Mouse (Mus musculus) heart, embryonic 12.5 days (tissue): ENCODE measurements around the gene Banf1. TPM values are rescaled to one million over a fixed set of nuclear protein-coding genes. Genes with fewer than 3 reads are reported as not detected.
"Not testable (repeated sequence)": the region's sequence is repeated elsewhere in the genome, so short reads cannot be mapped to it uniquely, and the experiment has no call there.

Experiments used
- ATAC-seq: fragments of 200-750 bp; cut with Nextera tagmentation; 2 replicates; pipeline ENCODE4 v1.8.0; 2017; ENCODE audit warnings: moderate TSS enrichment, moderate library complexity; ENCODE audit not compliant: insufficient number of reproducible peaks, low FRiP score
- H3K27ac ChIP-seq: fragments of 300-500 bp; sonication (generic); 2 replicates; pipeline ENCODE4 v1.5.1; 2016; ENCODE audit warnings: mild to moderate bottlenecking, moderate library complexity; ENCODE audit not compliant: poor library complexity, severe bottlenecking
- H3K27me3 ChIP-seq: fragments of 300-500 bp; sonication (generic); replicated peaks from 2 replicates; pipeline ENCODE4 v1.6.1; 2016; ENCODE audit warnings: mild to moderate bottlenecking, moderate library complexity
- H3K36me3 ChIP-seq: fragments of 300-500 bp; sonication (generic); 2 replicates; pipeline ENCODE4 v1.6.1; 2016; ENCODE audit warnings: mild to moderate bottlenecking, moderate library complexity
- H3K4me1 ChIP-seq: fragments of 300-500 bp; sonication (generic); replicated peaks from 2 replicates; pipeline ENCODE4 v1.6.1; 2016; ENCODE audit warnings: mild to moderate bottlenecking
- H3K4me2 ChIP-seq: fragments of 300-500 bp; sonication (generic); 2 replicates; pipeline ENCODE4 v1.6.1; 2016; ENCODE audit warnings: mild to moderate bottlenecking, moderate library complexity
- H3K4me3 ChIP-seq: fragments of 300-500 bp; sonication (generic); 2 replicates; pipeline ENCODE4 v1.5.1; 2016; ENCODE audit warnings: mild to moderate bottlenecking
- H3K9ac ChIP-seq: fragments of 300-500 bp; sonication (generic); 2 replicates; pipeline ENCODE4 v1.6.1; 2016; ENCODE audit warnings: mild to moderate bottlenecking, moderate library complexity
- H3K9me3 ChIP-seq: fragments of 300-500 bp; sonication (generic); replicated peaks from 2 replicates; pipeline ENCODE4 v1.6.1; 2016; ENCODE audit warnings: mild to moderate bottlenecking, moderate library complexity
- WGBS: fragments of 180-500 bp; shearing (Covaris S2); methylation state at CpG from one replicate; pipeline ENCODE4 v1.1.7; 2016; 5-methylcytosine and 5-hydroxymethylcytosine counted together
- polyA plus RNA-seq: library from polyadenylated mRNA; unstranded; fragments of >200 nt; fragmentation: Nextera tagmentation; extraction: Ambion mirVana; gene quantifications from 2 replicates; pipeline ENCODE4 v1.2.1, GENCODE M21; 2016

Banf1 gene
- polyA plus RNA-seq: 400 and 410 TPM in 2 replicates

GRCm38 (mm10) chr19:5367053-5367359, at the start of gene Banf1:
Banf1 (minus strand) TSS chr19:5367168.
- Histone ChIP-seq H3K27ac (peak within 1 kb of the TSS; percentile 98), H3K27me3 (no peaks in the 10 kb centered on the region), H3K4me1 (peaks cover 19% of the 10 kb centered on the region), H3K36me3 (peaks cover 59% of the 10 kb centered on the region), H3K4me2 (peak within 1 kb of the TSS; percentile 97), H3K4me3 (peak within 1 kb of the TSS; percentile 99), H3K9ac (peak within 1 kb of the TSS; percentile 87), H3K9me3 (no peaks in the 10 kb centered on the region)
- under 1% methylated on average over 33 of the region's 33 CpGs for WGBS
- peak; percentile 7; the same call in 1 of the 2 replicates for ATAC-seq

DNA sequence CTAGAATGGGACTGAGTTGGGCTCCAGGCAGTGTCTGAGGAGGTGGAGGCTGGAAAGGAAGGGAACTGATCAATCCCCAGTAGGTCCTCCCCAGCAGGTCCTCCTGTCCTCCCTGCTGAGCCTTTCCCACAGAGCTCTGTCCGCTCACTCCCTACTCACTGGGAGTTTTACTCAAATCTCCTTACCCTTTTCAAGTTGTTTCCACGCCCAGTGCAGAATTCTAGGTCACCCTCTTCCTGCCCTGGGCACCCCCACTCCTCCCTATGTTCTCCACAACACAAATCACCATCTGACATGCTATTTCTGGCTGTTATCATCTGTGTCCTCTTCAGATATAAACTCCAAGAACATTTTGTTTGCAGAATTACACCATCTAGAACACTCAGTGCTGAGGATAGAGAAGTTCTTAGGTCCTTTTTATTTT, 47.6 kb upstream of the Banf1 start:
- no peak overlapping the region for H3K27ac ChIP-seq
- H3K4me1 ChIP-seq: peaks cover 9% of the 10 kb centered on the region
- peaks cover 2% of the 10 kb centered on the region for H3K36me3 ChIP-seq
- no peaks in the 10 kb centered on the region for H3K9me3 ChIP-seq
- H3K4me2 ChIP-seq: no peak overlapping the region
- WGBS: 57% methylated on average over 2 of the region's 2 CpGs
- no peaks in the 10 kb centered on the region for H3K27me3 ChIP-seq
- no peak overlapping the region for H3K4me3 ChIP-seq
- no peak overlapping the region for H3K9ac ChIP-seq
- ATAC-seq: no peak

- Histone ChIP-seq H3K36me3 (no peaks in the 10 kb centered on the region), H3K4me2 (no peak overlapping the region), H3K27me3 (no peaks in the 10 kb centered on the region), H3K27ac (no peak overlapping the region), H3K4me1 (peaks cover 10% of the 10 kb centered on the region), H3K9ac (no peak overlapping the region), H3K4me3 (no peak overlapping the region), H3K9me3 (no peaks in the 10 kb centered on the region)
- no peak for ATAC-seq
- 72% methylated on average over 4 of the region's 4 CpGs for WGBS
These were observed 46.9 kb upstream of the Banf1 start for GRCm38 (mm10) chr19:5413840-5414239.

GRCm38 (mm10) chr19:5411961-5412360, 45.0 kb upstream of the Banf1 start:
- H3K27ac ChIP-seq: no peak overlapping the region
- no peak overlapping the region for H3K9ac ChIP-seq
- H3K36me3 ChIP-seq: no peaks in the 10 kb centered on the region
- no peaks in the 10 kb centered on the region for H3K27me3 ChIP-seq
- WGBS: 62% methylated on average over 5 of the region's 5 CpGs
- no peak overlapping the region for H3K4me3 ChIP-seq
- peaks cover 26% of the 10 kb centered on the region for H3K4me1 ChIP-seq
- no peak overlapping the region for H3K4me2 ChIP-seq
- no peaks in the 10 kb centered on the region for H3K9me3 ChIP-seq
- no peak for ATAC-seq

GRCm38 (mm10) chr19:5410641-5411040, 43.7 kb upstream of the Banf1 start:
- Histone ChIP-seq H3K9ac (no peak overlapping the region), H3K27me3 (no peaks in the 10 kb centered on the region), H3K27ac (no peak overlapping the region), H3K4me1 (peaks cover 29% of the 10 kb centered on the region), H3K4me2 (no peak overlapping the region), H3K36me3 (no peaks in the 10 kb centered on the region), H3K4me3 (no peak overlapping the region), H3K9me3 (no peaks in the 10 kb centered on the region)
- ATAC-seq: no peak
- 73% methylated on average over 5 of the region's 5 CpGs for whole genome bisulfite sequencing

DNA sequence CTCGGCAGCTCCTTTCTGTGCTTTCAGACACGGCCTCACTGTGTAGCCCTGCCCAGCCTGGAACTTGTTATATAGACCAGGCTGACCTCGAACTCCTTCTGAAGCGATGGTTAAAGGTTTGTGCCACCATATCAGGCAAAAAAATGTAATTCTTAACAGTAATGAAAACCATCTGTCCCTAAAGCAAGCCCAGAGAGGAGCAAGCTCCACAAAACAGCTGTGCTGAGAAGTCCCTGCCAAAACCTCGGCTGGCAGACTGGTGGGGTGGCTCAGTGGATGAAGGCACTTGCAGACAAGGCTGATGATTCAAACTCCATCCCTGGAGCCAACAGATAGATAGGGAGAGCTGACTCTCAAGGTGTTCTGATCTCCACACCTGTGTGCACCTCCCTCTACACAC, 42.1 kb upstream of the Banf1 start:
- Histone ChIP-seq H3K9ac (0 out of 2 replicates have a peak overlapping the region, but pooled peaks have one; percentile 11), H3K36me3 (no peaks in the 10 kb centered on the region), H3K9me3 (no peaks in the 10 kb centered on the region), H3K27ac (no peak overlapping the region; the same call in 1 of the 2 replicates), H3K27me3 (no peaks in the 10 kb centered on the region), H3K4me2 (no peak overlapping the region), H3K4me1 (peaks cover 25% of the 10 kb centered on the region), H3K4me3 (no peak overlapping the region)
- no peak for ATAC-seq
- 80% methylated on average over 5 of the region's 5 CpGs for WGBS

DNA sequence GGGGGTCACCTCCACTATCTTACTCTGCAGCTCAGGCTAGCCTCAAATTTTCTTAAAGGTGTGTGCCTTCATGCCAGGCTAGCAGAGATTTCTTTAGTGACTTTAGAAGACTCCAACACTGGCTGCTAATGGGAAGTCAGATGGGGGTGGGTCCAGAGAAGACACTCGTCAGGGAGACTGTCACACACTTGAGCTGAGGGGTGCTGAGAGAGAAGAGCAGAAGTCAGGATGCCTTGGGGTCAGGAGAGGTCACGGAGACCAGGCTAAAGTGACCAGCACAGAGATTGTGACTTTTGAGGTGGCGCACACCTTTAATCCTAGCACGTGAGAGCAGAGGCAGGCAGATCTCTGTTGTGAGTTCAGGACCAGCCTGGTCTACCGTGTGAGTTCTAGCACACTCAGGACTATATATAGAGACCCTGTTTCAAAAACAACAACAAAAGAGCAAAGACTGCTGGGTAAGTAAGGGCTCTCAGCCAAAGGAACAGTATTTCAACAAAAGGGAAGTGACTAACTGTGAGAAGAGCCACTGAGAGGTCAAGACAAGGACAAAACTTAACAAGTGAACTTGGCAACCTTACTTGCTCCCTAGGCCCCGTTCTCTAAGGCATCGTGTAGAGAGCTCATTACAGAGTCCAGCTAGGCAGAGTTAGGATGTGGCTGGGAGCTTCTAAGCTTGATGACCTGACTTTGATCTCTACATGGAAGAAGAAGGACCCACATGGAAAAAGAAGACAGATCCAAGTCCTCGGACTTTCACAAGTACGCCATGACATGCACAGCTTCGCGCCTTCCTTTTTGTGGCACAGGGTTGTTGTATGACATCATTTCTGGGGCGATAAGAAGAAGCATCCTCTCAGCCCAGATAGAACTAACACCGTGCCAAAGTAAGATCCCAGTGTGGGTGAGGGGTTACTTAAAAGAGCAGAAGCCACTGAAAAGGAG, 41.4 kb upstream of the Banf1 start:
- H3K4me1 ChIP-seq: peaks cover 25% of the 10 kb centered on the region

DNA sequence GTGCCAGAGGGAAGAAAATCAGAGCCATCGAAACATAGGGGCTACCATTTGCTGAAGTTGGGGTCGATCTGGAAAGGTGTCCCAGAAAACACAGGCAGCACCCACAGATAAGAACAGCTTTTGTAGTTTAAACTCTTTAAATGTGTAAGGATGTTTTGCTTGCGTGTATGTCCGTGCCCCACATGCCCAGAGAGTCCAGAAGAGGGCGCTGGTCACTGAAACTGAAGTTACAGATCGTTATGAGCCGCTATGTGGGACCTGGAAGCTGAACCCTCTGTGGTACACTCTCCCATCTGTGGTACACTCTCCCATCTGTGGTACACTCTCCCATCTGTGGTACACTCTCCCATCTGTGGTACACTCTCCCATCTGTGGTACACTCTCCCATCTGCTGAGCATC, 40.2 kb upstream of the Banf1 start:
- peaks cover 25% of the 10 kb centered on the region for H3K4me1 ChIP-seq
- ATAC-seq: peak; percentile 75
- H3K9ac ChIP-seq: peak overlapping the region; percentile 84
- no peaks in the 10 kb centered on the region for H3K36me3 ChIP-seq
- peak overlapping the region; percentile 59 for H3K4me3 ChIP-seq
- 22% methylated on average over 7 of the region's 7 CpGs for WGBS
- H3K9me3 ChIP-seq: no peaks in the 10 kb centered on the region
- peak overlapping the region; percentile 72 for H3K4me2 ChIP-seq
- H3K27ac ChIP-seq: peak overlapping the region; percentile 95
- H3K27me3 ChIP-seq: no peaks in the 10 kb centered on the region

More for the DNA sequence above, 41.4 kb upstream of the Banf1 start:
- H3K36me3 ChIP-seq: no peaks in the 10 kb centered on the region
- H3K4me2 ChIP-seq: peak overlapping the region; percentile 72
- 0 out of 2 replicates have a peak overlapping the region, but pooled peaks have one; percentile 11 for H3K9ac ChIP-seq
- peak overlapping the region; percentile 39 for H3K27ac ChIP-seq
- no peaks in the 10 kb centered on the region for H3K9me3 ChIP-seq
- WGBS: 75% methylated on average over 13 of the region's 13 CpGs
- H3K4me3 ChIP-seq: no peak overlapping the region; the same call in 1 of the 2 replicates
- H3K27me3 ChIP-seq: no peaks in the 10 kb centered on the region
- no peak for ATAC-seq

GRCm38 (mm10) chr19:5406531-5407126, 39.7 kb upstream of the Banf1 start:
- peak overlapping the region; percentile 95 for H3K27ac ChIP-seq
- H3K9ac ChIP-seq: peak overlapping the region; percentile 84
- not testable (repeated sequence) for H3K9me3 ChIP-seq, H3K36me3 ChIP-seq, H3K27me3 ChIP-seq
- ATAC-seq: peak; percentile 81
- H3K4me2 ChIP-seq: peak overlapping the region; percentile 72
- peaks cover 21% of the 10 kb centered on the region for H3K4me1 ChIP-seq
- WGBS: 17% methylated on average over 25 of the region's 25 CpGs
- H3K4me3 ChIP-seq: peak overlapping the region; percentile 59

GRCm38 (mm10) chr19:5405924-5406323, 39.0 kb upstream of the Banf1 start:
- peaks cover 20% of the 10 kb centered on the region for H3K4me1 ChIP-seq
- peak overlapping the region; percentile 63 for H3K9ac ChIP-seq
- H3K27me3 ChIP-seq: no peaks in the 10 kb centered on the region
- H3K9me3 ChIP-seq: no peaks in the 10 kb centered on the region
- H3K36me3 ChIP-seq: no peaks in the 10 kb centered on the region
- peak overlapping the region; percentile 54; the same call in 1 of the 2 replicates for H3K27ac ChIP-seq
- ATAC-seq: no peak
- H3K4me2 ChIP-seq: peak overlapping the region; percentile 69
- peak overlapping the region; percentile 42 for H3K4me3 ChIP-seq
- WGBS: 18% methylated on average over 7 of the region's 7 CpGs

GRCm38 (mm10) chr19:5402293-5402692, 35.3 kb upstream of the Banf1 start, which contains the start of gene Tsga10ip:
Tsga10ip (minus strand) TSS chr19:5402526.
- ATAC-seq: no peak
- Histone ChIP-seq H3K4me2 (no peak within 1 kb of the TSS), H3K4me3 (no peak within 1 kb of the TSS), H3K9me3 (no peaks in the 10 kb centered on the region), H3K27me3 (no peaks in the 10 kb centered on the region), H3K36me3 (no peaks in the 10 kb centered on the region), H3K27ac (no peak within 1 kb of the TSS), H3K4me1 (peaks cover 4% of the 10 kb centered on the region), H3K9ac (no peak within 1 kb of the TSS)
- 84% methylated on average over 8 of the region's 8 CpGs for WGBS
